Mouse (Mus musculus) megakaryocyte progenitor cell, adult 5-6 weeks (primary cell): Measurements from ENCODE around the gene Serpina9. TPM values are rescaled to one million over a fixed set of nuclear protein-coding genes. Genes with fewer than 3 reads are reported as not detected.

Experiments
- total RNA-seq, 2 experiments: library from RNA; stranded (forward) in 1 of 2; stranded (reverse) in 1 of 2; fragments of 157-497, 149-512 nt in 1 of 2; fragments of 200-1000 nt in 1 of 2; gene quantifications; 2 replicates each; pipeline versions ENCODE4 v1.2.3 to v1.2.4; 2015 to 2017

Gene Serpina9
- total RNA-seq, 2 experiments from 2014 or later, result not detected

Other genes with a start within 250 kb of the Serpina9 start
- not detected in 2 replicates for gene Serpina1d, start 240.2 kb downstream of the Serpina9 start, total RNA-seq (2015)
- gene Serpina1d, start 240.2 kb downstream of the Serpina9 start, total RNA-seq (2017), result not detected in 2 replicates
- not detected in 2 replicates for gene Serpina1b, start 183.4 kb downstream of the Serpina9 start, total RNA-seq (2015)
- not detected in 2 replicates for gene Serpina1b, start 183.4 kb downstream of the Serpina9 start, total RNA-seq (2017)
- not detected in 2 replicates for gene Serpina1a, start 150.2 kb downstream of the Serpina9 start, total RNA-seq (2015)
- not detected in 2 replicates for gene Serpina1a, start 150.2 kb downstream of the Serpina9 start, total RNA-seq (2017)
- not detected in 2 replicates for gene Serpina1c, start 108.9 kb downstream of the Serpina9 start, total RNA-seq (2015)
- gene Serpina1c, start 108.9 kb downstream of the Serpina9 start, total RNA-seq (2017), result not detected in 2 replicates
- not detected in 2 replicates for gene Serpina1e, start 54.8 kb downstream of the Serpina9 start, total RNA-seq (2015)
- gene Serpina1e, start 54.8 kb downstream of the Serpina9 start, total RNA-seq (2017), result not detected in 2 replicates
- 0.22 TPM in 1 of 2 replicates, not detected in the other for gene Serpina11, start 23.8 kb downstream of the Serpina9 start, total RNA-seq (2015)
- gene Serpina11, start 23.8 kb downstream of the Serpina9 start, total RNA-seq (2017), result not detected in 2 replicates
- 0.24 TPM in 1 of 2 replicates, not detected in the other for gene Serpina12, start 30.7 kb upstream of the Serpina9 start, total RNA-seq (2015)
- gene Serpina12, start 30.7 kb upstream of the Serpina9 start, total RNA-seq (2017), result 0.30 TPM in 1 of 2 replicates, not detected in the other
- not detected in 2 replicates for gene Serpina5, start 87.4 kb upstream of the Serpina9 start, total RNA-seq (2015)
- gene Serpina5, start 87.4 kb upstream of the Serpina9 start, total RNA-seq (2017), result not detected in 2 replicates
- not detected in 2 replicates for gene Serpina3a, start 99.0 kb upstream of the Serpina9 start, total RNA-seq (2015)
- gene Serpina3a, start 99.0 kb upstream of the Serpina9 start, total RNA-seq (2017), result not detected in 2 replicates
- not detected in 2 replicates for gene Serpina3b, start 114.2 kb upstream of the Serpina9 start, total RNA-seq (2015)
- not detected in 2 replicates for gene Serpina3b, start 114.2 kb upstream of the Serpina9 start, total RNA-seq (2017)
- not detected in 2 replicates for gene Serpina3c, start 140.1 kb upstream of the Serpina9 start, total RNA-seq (2015)
- not detected in 2 replicates for gene Serpina3c, start 140.1 kb upstream of the Serpina9 start, total RNA-seq (2017)
- gene Serpina3f, start 200.8 kb upstream of the Serpina9 start, total RNA-seq (2015), result 1.7 and 2.1 TPM in 2 replicates
- gene Serpina3f, start 200.8 kb upstream of the Serpina9 start, total RNA-seq (2017), result 1.2 and 1.4 TPM in 2 replicates
- 14.9 and 26.9 TPM in 2 replicates for gene Serpina3g, start 222.5 kb upstream of the Serpina9 start, total RNA-seq (2015)
- gene Serpina3g, start 222.5 kb upstream of the Serpina9 start, total RNA-seq (2017), result 17.9 and 22.6 TPM in 2 replicates
- not detected in 2 replicates for gene Serpina3i, start 249.4 kb upstream of the Serpina9 start, total RNA-seq (2015)
- not detected in 2 replicates for gene Serpina3i, start 249.4 kb upstream of the Serpina9 start, total RNA-seq (2017)